Mouse (Mus musculus): Measurements from ENCODE around the gene Duxbl2.
"Not testable (repeated sequence)": the region's sequence is repeated elsewhere in the genome, so short reads cannot be mapped to it uniquely, and the experiment has no call there.

DNA sequence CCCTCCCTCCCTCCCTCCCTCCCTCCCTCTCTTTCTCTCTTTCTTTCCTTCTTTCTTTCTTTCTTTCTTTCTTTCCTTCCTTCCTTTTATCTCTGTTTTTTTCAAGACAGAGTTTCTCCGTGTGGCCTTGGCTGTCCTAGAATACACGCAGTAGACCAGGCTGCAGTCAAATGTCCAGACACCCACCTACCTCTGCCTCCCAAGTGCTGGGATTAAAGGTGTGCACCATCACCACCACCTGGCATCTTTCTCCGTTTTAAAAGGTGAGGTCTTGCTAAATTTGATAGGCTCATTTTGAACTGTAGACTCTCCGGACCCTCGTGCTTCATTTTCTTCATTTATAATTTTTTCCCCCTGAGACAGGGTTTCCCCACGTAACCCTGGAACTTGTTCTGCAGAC lies 36.9 kb upstream of the Duxbl2 start, which contains the start of gene Cphx2:
- TF ChIP-seq GATA1, TAL1 (IDR thresholded peaks at IDR 0.05; ENCODE audit: low read length): not testable (repeated sequence)

Measured in erythroblast, embryonic 14.5 days (primary cell).